Mouse (Mus musculus): ENCODE results near the gene Gal3st2. TPM values are rescaled to one million over a fixed set of nuclear protein-coding genes. Genes with fewer than 3 reads are reported as not detected.
"Not testable (repeated sequence)": the region's sequence is repeated elsewhere in the genome, so short reads cannot be mapped to it uniquely, and the experiment has no call there.

Gal3st2 gene
- total and polyA plus RNA-seq, 3 experiments: not detected

DNA sequence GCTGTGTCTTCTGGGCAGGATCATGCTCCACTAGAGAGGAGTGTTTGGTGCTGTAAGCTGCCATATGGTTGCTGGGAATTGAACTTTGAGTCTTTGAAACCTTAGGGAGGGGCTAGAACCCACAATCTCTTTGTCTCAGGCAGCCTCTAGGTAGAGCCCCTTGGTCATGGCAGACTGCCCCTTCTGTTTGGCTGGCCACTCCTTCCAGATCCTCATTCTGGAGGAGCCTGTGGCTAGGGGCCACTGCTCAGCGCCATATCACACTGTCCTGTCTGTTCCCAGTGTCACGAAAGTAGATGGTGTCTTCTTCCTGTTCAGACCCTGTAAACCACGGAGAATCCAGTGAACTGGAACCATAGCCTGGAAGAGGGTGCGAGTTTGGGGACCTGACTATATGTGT, 5.3 kb upstream of the Gal3st2 start:
- not testable (repeated sequence) for H3K27ac ChIP-seq (ENCODE audit: control insufficient read depth, low read depth, low read length); DNase-seq (ENCODE audit: low read depth, low spot score); H3K79me2 ChIP-seq (ENCODE audit: control insufficient read depth, insufficient read depth, low read length, poor library complexity); H3K9ac ChIP-seq (ENCODE audit: control insufficient read depth, low read depth, low read length, poor library complexity, severe bottlenecking); H3K4me3 ChIP-seq (ENCODE audit: control insufficient read depth in 1 of 2, insufficient read depth in 1 of 2, low read depth in 2 of 2, low read length in 2 of 2); H3K27me3 ChIP-seq (ENCODE audit: control insufficient read depth in 1 of 2, insufficient read depth in 2 of 2, low read length in 2 of 2); H3K36me3 ChIP-seq (ENCODE audit: control insufficient read depth in 1 of 2, insufficient read depth in 2 of 2, low read length in 2 of 2); H3K9me3 ChIP-seq (replicated peaks; ENCODE audit: insufficient read depth, low read length); H3K4me1 ChIP-seq (ENCODE audit: control insufficient read depth in 1 of 2, insufficient read depth in 2 of 2, low read length in 2 of 2)

DNA sequence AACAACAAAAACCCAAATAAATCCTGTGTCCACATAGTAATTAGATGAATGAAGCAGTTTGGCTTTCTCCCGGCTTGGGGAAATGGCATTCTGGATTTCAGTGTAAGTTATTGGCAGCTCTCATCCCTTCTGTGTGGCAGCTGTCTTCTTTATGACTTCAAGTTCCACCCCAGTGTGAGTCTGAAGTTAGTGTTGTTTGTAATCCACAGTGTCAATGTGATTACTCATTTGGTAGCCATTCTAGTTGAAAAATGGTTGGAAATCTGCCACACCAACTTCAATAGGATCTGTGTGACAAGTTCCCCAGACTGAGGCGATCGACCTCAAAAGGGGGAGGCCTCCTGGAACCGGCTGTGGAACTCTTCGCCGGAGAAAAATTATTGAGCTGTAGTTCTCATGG, 3.7 kb upstream of the Gal3st2 start:
- Histone ChIP-seq H3K36me3 (ENCODE audit: control insufficient read depth in 1 of 2, insufficient read depth in 2 of 2, low read length in 2 of 2) (no peaks in the 10 kb centered on the region), H3K9ac (ENCODE audit: control insufficient read depth, low read depth, low read length, poor library complexity, severe bottlenecking) (no peak overlapping the region), H3K9me3 (replicated peaks; ENCODE audit: insufficient read depth, low read length) (no peaks in the 10 kb centered on the region), H3K27me3 (ENCODE audit: control insufficient read depth in 1 of 2, insufficient read depth in 2 of 2, low read length in 2 of 2) (no peaks in the 10 kb centered on the region), H3K79me2 (ENCODE audit: control insufficient read depth, insufficient read depth, low read length, poor library complexity) (no peaks in the 10 kb centered on the region), H3K27ac (ENCODE audit: control insufficient read depth, low read depth, low read length) (no peak overlapping the region), H3K4me1 (ENCODE audit: control insufficient read depth in 1 of 2, insufficient read depth in 2 of 2, low read length in 2 of 2) (no peaks in the 10 kb centered on the region), H3K4me3 (ENCODE audit: control insufficient read depth in 1 of 2, insufficient read depth in 1 of 2, low read depth in 2 of 2, low read length in 2 of 2) (no peak overlapping the region)
- no peak for DNase-seq (ENCODE audit: low read depth, low spot score)
- TF ChIP-seq USF1 (IDR thresholded peaks at IDR 0.05; ENCODE audit: low read depth, low read length): no peak
- TF ChIP-seq MYB (IDR thresholded peaks at IDR 0.05; ENCODE audit: low read depth, low read length): no peak
- no peak for TF ChIP-seq GATA1 (IDR thresholded peaks at IDR 0.05; ENCODE audit: low read depth, low read length)
- no peak for TF ChIP-seq KAT2A (conservative IDR thresholded peaks at IDR 0.05; ENCODE audit: low read depth, low read length)
- no peak for TF ChIP-seq CHD2 (IDR thresholded peaks at IDR 0.05; ENCODE audit: low read length)
- no peak for TF ChIP-seq BHLHE40 (IDR thresholded peaks at IDR 0.05; ENCODE audit: borderline replicate concordance, low read depth, low read length)

DNA sequence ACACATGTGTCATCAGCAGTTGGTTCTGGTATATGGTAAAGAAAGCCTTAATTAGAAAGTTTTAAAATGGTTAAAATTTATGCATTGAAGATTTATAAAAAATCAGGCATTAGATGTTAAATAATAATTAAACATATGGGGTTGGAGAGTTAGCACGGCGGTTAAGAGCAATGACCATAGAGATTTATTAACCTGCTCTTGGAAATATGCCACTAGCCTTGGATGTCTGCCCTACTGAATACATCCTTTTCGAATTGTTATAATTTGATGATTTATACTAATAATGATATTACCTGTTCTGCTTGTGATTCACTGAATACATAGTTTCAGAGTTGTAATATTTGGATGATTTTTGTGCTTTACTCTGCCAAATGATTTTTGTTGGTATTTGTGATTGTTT, 3.1 kb upstream of the Gal3st2 start:
- no peak for TF ChIP-seq MAZ (IDR thresholded peaks at IDR 0.05; ENCODE audit: low read depth, low read length)
- no peak for TF ChIP-seq POLR2A (IDR thresholded peaks at IDR 0.05; ENCODE audit: control insufficient read depth in 1 of 2, insufficient read depth in 1 of 2, low read depth in 1 of 2, low read length in 2 of 2, poor library complexity in 1 of 2)
- TF ChIP-seq E2F4 (IDR thresholded peaks at IDR 0.05; ENCODE audit: borderline replicate concordance, low read depth, low read length): no peak
- TF ChIP-seq ZKSCAN1 (IDR thresholded peaks at IDR 0.05; ENCODE audit: low read depth, low read length): no peak
- TF ChIP-seq TBP (IDR thresholded peaks at IDR 0.05; ENCODE audit: low read depth, low read length): no peak
- TF ChIP-seq MXI1 (IDR thresholded peaks at IDR 0.05; ENCODE audit: low read depth, low read length): no peak
- TF ChIP-seq CHD1 (IDR thresholded peaks at IDR 0.05; ENCODE audit: low read depth, low read length): no peak
- no peak for TF ChIP-seq ZC3H11A (IDR thresholded peaks at IDR 0.05; ENCODE audit: low read depth, low read length)
- TF ChIP-seq NELFE (IDR thresholded peaks at IDR 0.05; ENCODE audit: low read depth, low read length): no peak
- no peak for TF ChIP-seq CHD2 (IDR thresholded peaks at IDR 0.05; ENCODE audit: low read length)
- TF ChIP-seq ZMIZ1 (IDR thresholded peaks at IDR 0.05; ENCODE audit: low read depth, low read length): no peak
- TF ChIP-seq GATA1 (IDR thresholded peaks at IDR 0.05; ENCODE audit: low read depth, low read length): no peak
- no peak for TF ChIP-seq SMC3 (IDR thresholded peaks at IDR 0.05; ENCODE audit: low read depth, low read length)
- no peak for TF ChIP-seq MAFK (IDR thresholded peaks at IDR 0.05; ENCODE audit: borderline replicate concordance, low read depth, low read length)
- TF ChIP-seq MYB (IDR thresholded peaks at IDR 0.05; ENCODE audit: low read depth, low read length): no peak
- TF ChIP-seq SIN3A (IDR thresholded peaks at IDR 0.05; ENCODE audit: low read length): no peak
- no peak for TF ChIP-seq ETS1 (IDR thresholded peaks at IDR 0.05; ENCODE audit: low read depth, low read length)
- TF ChIP-seq GABPA (IDR thresholded peaks at IDR 0.05; ENCODE audit: low read depth, low read length): no peak

More for the DNA sequence above, 3.1 kb upstream of the Gal3st2 start:
- Histone ChIP-seq H3K9me3 (replicated peaks; ENCODE audit: insufficient read depth, low read length) (no peaks in the 10 kb centered on the region), H3K27me3 (ENCODE audit: control insufficient read depth in 1 of 2, insufficient read depth in 2 of 2, low read length in 2 of 2) (no peaks in the 10 kb centered on the region), H3K27ac (ENCODE audit: control insufficient read depth, low read depth, low read length) (no peak overlapping the region), H3K9ac (ENCODE audit: control insufficient read depth, low read depth, low read length, poor library complexity, severe bottlenecking) (no peak overlapping the region), H3K4me1 (ENCODE audit: control insufficient read depth in 1 of 2, insufficient read depth in 2 of 2, low read length in 2 of 2) (no peaks in the 10 kb centered on the region), H3K4me3 (ENCODE audit: control insufficient read depth in 1 of 2, insufficient read depth in 1 of 2, low read depth in 2 of 2, low read length in 2 of 2) (no peak overlapping the region), H3K79me2 (ENCODE audit: control insufficient read depth, insufficient read depth, low read length, poor library complexity) (no peaks in the 10 kb centered on the region), H3K36me3 (ENCODE audit: control insufficient read depth in 1 of 2, insufficient read depth in 2 of 2, low read length in 2 of 2) (no peaks in the 10 kb centered on the region)
- DNase-seq (ENCODE audit: low read depth, low spot score): no peak
